Mouse (Mus musculus) heart, postnatal 14 days (tissue): Measurements from ENCODE around the gene Neurog1. TPM values are rescaled to one million over a fixed set of nuclear protein-coding genes. Genes with fewer than 3 reads are reported as not detected.

ENCODE experiments used
- DNase-seq, 2 experiments: peaks; one replicate each; pipeline ENCODE4 v3.0.0; 2021 to 2022
- intact Hi-C: fragments of 180-260 bp; cut with DNase I; formaldehyde crosslinking; loops from one replicate; pipeline ENCODE4 v1.15.1; 2025
- long read RNA-seq, 2 experiments: library from polyadenylated mRNA; stranded (forward); transcript quantifications; one replicate each; pipeline ENCODE4 v2.0.0; 2021
- total RNA-seq, 2 experiments: library from RNA; stranded (reverse); gene quantifications; 2 replicates each; pipeline ENCODE4 v1.2.3; 2021

The Neurog1 gene
- total RNA-seq, result not detected
- long read RNA-seq, experiment 1, result 0 reads
- long read RNA-seq, experiment 2, result 0 reads

DNA sequence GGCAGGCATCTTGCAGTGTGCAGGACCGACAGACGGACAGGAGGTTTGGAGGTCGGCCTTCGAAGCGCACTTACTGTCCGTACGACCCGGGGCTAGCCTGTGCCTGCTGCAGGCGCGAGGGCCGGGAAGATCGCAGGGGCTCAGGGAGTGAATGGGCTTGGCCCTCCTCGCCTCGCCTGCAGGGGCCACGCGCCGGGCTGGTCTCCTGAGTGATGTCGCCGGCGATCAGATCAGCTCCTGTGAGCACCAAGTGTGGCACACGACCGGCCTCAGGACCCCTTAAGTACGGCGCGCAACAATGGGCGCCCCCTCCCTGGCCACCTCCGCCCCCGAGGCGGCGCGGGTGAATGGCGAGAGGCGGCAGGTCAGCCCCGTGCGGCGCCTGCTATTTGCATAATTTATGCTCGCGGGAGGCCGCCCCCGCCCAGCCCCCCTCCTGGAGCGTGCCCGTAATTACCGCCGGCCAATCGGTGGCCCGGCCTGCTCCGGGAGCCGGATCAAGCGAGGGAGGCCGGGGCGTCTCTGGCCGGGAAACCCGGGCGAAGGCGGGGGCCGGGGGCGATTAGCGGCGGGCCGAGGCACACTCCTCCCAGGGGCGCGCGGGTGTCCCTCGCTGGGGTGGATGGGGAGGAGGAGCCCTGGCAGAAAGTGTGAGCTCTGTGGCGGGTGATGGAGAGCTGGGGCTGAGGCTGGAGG lies at the start of gene Neurog1:
Gene Neurog1 (minus strand): TSS at position 240 of the 696 bp plus-strand sequence.
- DNase-seq, result peak in 1 of 2 experiments; percentile 9
- intact Hi-C loops, result no loop called here

DNA sequence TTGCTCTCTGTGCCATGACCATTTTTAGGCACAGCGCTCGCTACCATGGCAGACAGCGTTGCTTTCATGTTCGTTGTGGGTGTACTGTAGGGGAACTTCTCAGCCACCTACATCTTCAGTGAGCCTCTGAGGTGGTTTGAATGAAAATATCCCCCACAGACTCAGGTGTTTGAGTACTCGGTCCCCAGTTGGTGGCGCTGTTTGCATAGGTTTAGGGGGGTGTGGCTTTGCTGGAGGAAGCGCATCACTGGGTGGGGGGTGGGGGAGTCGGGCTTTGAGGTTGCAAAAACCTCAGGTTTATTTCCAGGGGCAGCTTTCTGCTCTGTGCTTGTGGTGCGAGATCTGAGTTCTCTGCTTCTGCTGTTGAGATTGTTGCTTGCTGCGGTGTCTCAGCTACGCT lies 47.4 kb upstream of the Neurog1 start:
- intact Hi-C loops, result no loop called here
- DNase-seq, result no peak

DNA sequence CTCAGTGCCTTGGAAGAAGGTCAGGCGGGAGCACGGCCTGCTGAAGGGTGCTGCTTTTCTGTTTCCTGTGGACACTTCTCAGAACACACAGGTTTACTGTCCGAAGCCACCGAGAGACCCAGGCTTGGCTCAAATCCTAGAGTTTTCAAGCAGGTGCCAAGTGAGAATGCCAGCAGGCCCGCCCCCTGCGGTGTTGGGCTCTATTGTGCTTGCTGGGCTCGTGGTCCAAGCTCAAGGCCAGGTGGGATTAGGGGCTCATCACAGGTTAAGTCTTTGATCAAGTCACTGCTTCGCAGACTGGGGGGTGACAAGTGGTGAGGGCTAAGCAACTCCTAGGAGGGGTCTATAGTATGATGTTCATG lies 44.7 kb upstream of the Neurog1 start:
- DNase-seq, result no peak
- intact Hi-C loops, result no loop called here

DNA sequence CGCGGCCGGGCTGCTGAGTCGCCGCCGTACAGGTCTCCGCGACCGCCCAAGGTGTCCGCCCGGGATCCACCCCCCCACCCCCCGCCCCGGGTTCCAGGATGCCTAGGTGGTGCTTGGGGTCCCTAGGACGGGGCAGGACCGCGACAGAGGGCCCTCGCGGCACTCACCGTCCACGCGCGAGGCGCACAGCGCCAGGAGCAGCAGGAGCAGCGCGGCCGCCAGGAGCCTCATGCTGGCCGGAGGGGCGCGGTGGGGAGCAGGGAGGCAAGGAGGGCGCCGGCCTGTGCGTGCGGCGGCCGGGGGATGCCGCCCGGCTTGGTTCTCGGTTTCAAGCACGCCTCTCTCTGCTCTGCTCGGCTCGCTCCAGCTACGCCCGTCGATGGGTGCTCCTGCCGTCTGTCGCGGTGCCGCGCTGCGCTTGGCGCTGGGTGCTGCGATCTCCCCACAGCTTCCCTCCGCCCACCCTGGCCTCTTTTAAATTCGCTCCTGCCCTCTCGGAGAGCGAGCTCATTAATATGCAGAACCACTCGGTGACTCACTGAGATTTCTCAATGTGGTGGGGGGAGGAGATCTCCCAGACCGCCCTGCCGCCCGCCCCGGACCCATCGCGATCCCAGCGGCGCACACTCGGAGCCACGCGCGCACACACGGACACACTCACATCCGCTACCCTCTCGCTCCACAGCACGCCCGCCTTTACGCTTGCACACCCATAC lies 44.1 kb upstream of the Neurog1 start, which contains the start of gene Cxcl14:
Gene Cxcl14 (minus strand): TSS at position 609 of the 716 bp plus-strand sequence.
- intact Hi-C loops, result no loop called here
- peak; percentile 9 to 10 for DNase-seq

DNA sequence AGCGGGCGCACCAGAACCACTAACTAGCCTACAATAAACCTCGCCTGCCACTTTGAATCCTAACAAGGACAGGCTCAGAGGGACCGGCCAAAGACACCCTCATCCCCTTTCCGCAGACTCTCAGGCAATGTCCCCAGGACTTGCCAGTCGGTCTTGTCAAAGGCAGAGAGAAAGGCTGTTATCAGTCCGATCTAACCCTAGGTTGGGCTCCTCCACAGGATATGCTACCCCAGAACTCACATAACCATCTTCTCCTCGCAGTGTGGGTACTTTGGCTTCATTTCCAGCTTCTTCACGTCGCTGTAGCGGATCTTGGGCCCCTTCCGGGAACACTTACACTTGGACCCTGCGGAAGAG lies 43.6 kb upstream of the Neurog1 start:
- DNase-seq, result no peak
- intact Hi-C loops, result no loop called here

DNA sequence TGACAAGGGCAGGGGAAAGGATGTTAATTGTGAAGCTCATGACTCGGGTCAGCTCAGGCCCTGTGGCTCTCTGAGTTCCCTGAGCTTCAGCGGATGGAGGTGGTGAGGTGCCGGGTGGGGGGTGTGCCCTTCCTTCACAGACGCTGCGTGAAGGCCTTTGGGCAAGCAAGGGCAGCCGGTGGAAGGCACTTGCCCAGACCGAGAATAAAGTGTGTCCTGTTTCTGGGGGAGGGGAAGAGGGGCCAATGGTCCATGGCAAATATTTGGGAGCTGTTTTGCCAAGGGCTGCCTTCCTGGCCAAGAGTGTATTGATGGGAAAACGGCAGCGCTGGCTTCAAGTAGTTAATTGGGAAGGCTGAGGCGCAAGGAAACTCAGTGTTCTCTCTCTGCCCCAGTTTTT lies 42.9 kb upstream of the Neurog1 start:
- intact Hi-C loops, result no loop called here
- DNase-seq, result no peak

DNA sequence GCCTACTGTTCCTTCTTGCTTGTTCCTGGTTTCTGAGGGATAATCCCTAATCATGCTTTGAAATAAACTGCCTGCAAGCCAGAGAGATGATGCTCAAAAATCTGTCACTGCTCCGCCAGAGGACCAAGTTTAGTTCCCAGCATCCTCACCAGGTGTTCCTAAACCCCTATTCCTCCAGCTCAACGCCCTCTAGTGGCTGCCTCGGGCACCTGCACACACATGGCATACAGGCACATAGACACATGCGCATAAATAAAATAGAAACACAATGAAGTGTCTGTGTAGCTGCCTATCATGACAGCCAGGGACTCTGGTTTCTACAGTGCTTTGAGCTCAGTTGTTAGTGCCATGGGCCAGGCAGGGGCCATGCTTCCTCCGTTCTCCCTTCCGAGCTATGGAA lies 38.0 kb upstream of the Neurog1 start:
- no peak for DNase-seq
- intact Hi-C loops, result no loop called here

DNA sequence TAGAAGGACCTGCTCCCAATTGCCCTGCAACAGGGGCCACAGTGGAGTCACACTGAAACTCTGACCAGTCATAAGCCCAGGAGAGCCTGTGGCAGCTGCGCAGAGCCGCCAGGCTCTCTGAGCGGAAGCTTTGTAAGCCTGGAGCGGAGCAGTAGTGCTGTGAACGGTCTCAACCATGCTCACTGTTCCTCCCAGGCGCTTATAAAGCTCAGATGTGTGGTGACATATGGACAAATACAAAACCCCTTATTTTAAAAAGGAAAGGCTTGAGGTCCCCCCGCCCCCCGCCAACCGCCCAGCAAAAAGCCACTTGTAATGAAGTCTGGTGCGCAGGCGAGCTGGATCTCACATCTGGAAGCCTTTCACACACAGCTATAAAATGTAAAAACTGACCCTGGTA lies 37.3 kb upstream of the Neurog1 start:
- no peak for DNase-seq
- intact Hi-C loops, result no loop called here

DNA sequence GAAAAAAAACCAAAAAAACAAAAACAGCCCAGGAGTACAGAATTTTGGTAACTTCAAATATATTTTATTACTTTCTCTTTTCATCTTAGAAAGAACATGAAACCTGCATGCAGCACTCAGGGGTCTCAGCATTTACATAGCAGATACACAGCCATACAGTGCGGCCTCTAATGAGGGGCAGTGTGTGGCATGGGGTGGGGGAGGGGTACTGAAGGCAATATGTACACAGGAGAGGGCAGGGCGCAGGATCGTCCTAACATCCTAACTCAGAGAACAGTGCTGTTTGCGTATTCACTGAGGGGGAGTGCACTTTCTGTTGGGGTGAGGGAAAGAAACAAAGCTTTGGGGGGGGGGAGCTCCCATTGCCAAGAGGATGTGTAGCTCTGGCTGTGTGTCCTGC lies 36.6 kb upstream of the Neurog1 start:
- no peak for DNase-seq

DNA sequence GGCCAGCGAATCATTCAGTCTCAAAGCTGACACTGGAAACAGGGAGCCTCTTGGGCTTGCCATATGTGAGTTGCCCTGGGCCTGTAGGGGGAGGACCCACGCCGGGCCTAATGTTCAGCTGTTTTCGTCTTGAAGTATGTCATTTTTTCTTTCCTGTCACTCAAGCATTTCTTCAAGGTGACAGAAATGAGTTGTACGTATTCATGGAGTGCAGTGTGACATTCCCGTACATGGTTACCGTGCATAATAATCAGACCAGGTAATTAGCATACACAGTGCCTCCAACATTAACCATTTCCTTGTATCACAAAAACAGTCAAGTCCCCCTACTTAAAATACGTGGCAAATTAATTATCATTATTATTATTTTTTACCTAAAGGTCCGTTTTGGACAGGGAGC lies 35.1 kb upstream of the Neurog1 start:
- no peak for DNase-seq
- intact Hi-C loops, result no loop called here

More for the DNA sequence above, 36.6 kb upstream of the Neurog1 start:
- intact Hi-C loops, result no loop called here

DNA sequence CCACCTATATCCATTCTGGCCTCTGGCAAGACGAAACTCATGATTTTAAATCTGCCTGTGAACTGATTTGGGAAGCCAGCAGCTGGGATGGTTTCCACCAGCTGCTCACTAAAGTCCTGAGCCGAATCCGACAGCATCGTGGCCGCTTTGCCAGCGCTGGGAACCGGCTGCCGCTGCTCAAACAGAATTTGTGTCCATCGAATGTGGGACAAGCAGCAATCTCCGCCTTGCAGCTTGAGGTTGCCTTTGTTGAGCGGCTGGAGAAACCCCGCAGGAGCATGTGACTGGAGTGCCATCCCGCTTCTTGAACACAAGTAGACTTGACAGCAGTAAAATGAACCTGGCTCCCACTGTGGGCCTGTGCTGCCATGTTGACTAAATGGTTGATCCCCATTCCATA lies 31.4 kb upstream of the Neurog1 start:
- intact Hi-C loops, result no loop called here
- no peak for DNase-seq

DNA sequence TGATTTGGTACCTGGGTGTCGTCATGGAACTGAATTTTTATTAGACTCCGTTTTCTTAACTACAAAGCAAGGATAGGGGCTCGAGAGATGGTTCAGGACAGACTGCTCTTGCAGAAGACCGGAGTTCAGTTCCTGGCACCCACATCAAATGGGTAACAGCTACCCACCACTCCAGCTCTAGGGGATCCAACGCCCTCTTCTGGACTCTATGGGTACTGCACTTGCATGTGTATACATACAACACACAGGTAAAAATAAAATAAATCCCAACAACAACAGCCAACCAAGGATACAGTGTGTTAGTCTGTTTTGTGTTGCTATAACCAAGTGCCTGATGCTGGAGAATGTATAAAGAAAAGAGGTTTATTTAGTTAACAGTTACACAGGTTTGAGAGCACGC lies 28.4 kb upstream of the Neurog1 start:
- intact Hi-C loops, result no loop called here
- DNase-seq, result no peak

DNA sequence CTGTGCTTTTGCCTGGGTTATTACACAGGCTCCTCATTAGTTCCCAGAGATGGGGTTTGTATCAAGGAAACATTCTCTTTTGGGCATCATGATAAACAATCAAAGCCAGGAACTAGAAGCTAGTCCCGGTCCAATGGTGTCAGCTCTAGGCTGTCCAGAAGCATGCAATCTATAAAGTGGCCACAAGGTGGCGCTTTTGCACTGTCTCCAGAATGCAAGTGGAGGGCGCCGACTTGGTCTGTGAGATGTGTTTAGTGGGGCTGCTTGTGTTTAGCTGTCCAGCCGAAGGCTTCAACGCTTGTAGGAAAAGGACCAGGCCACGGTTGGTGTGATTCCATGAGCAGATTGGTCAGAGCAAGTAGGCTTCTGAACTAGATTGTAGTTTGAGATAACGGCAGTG lies 27.5 kb upstream of the Neurog1 start:
- intact Hi-C loops, result loop anchor here (1.0 kb wide), 2 partner anchors 143 to 150 kb away; no protein-coding TSS in a partner anchor
- DNase-seq, result peak; percentile 78 to 87

DNA sequence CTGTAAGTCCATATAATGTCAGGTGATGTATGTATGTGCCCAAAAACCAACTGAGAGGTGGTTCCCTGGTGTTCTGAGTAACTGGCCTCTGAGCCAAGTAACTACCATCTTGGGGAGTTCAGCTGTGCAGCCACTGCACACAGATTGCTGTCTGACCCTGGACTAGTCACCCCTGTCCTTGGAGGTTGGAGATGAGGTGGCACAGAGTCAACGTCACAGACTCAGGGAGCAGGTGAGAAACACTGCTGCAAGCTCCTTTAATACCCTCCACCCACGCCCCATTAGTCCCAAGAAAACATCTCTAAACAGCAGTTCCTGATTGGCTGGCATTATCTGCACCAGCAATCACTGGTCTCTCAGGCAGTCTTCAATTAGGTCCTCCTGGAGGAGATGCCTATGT lies 23.2 kb upstream of the Neurog1 start:
- DNase-seq, result no peak
- intact Hi-C loops, result no loop called here

DNA sequence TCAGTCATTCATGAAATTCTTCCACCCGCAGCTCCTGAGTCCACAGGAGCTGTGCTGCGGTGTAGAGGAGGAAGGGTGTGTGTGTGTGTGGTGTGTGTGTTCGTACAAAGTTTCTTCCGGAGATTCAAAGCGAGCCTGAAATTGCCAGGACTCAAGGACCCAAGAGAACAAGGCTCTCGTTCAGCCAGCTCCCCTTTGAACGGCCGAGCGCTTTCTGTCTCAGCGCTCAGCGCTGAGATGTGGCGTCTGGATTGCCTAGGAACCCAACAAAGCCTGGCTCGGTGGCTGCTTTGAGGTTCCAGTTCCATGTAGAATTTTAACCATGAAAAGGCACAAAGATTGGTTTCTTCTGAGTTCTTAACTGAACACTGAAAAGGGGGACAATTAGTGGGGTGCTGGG lies 18.2 kb upstream of the Neurog1 start:
- intact Hi-C loops, result no loop called here
- DNase-seq, result no peak

DNA sequence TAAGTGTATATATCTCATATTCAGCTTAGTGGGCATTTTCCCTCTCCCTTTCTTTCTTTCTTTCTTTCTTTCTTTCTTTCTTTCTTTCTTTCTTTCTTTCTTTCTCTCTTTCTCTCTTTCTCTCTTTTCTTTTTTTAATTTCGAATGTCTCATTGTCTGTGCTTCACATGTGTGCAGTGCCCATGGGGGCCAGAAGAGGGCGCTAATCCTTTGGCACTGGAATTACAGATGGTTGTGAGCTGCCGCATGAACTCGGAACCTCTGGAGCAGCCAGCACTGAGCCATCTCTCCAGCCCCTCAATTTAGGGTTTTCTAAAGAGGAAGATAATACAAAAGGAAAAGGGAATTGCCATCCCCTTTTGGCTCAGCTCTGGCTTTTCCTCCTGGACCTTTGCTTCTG lies 15.4 kb upstream of the Neurog1 start:
- intact Hi-C loops, result no loop called here
- DNase-seq, result no peak

DNA sequence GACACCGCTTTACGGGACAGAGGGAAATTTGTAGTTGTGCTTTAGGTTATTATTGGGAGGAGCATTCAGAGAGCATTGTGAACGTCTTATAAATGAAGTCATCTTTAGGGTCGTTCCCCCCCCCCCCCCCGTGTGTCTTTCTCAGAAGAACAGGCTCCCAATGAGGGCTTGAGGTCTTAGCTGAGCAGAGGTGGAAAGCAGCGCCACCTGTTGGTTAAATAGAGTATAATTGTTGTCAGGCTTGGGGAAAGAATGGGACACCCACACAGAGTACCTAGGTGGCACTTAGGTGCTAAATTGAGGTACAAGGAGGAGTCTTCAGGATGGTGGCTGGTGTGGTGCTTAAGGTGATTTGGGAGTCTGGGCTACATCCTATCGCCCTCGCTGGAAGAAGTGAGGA lies 14.5 kb upstream of the Neurog1 start:
- peak; percentile 8 to 37 for DNase-seq
- intact Hi-C loops, result loop anchor here (1.0 kb wide), 1 partner anchor 69 kb away; no protein-coding TSS in a partner anchor

DNA sequence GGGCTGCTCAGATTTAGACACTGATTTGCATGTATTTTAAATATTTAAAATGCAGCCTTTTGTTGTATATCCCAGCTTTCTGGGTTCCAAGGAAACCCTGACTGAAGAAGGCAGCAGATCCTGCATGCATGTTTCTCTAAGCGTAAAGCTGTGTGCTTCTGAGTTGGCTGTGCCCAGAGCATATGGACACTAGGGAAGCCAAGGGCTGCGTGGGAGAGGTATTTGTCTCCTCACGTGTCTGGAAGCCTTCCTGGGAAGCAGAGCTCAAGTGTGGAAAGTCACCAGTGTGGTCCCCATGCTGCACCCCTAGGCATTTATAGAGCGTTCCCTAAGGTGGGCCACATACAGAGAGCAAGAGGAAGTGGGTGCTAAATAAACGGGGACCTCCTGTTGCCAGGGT lies 13.7 kb upstream of the Neurog1 start:
- DNase-seq, result no peak
- intact Hi-C loops, result loop anchor here (1.0 kb wide), 1 partner anchor 68 kb away; no protein-coding TSS in a partner anchor

DNA sequence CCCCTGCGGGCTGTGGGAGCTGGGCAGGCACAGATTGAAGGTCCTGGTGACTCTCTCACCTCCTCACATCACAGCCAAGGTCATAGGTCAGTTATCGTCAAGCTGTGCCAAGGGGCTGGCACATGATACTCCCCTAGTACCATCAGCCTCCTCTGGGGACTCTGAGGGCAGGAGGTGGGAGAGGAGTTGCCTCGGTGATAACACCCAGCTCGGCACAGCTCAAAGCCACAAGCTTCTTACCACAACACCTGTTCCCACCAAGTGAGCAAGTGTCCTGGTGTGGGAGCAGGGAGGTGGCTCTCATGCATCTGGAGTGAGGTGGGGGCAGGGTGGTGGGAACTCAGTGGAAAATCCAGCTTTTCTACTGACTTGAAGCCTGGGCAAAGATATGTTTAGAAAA lies 10.3 kb upstream of the Neurog1 start:
- DNase-seq, result no peak
- intact Hi-C loops, result no loop called here

DNA sequence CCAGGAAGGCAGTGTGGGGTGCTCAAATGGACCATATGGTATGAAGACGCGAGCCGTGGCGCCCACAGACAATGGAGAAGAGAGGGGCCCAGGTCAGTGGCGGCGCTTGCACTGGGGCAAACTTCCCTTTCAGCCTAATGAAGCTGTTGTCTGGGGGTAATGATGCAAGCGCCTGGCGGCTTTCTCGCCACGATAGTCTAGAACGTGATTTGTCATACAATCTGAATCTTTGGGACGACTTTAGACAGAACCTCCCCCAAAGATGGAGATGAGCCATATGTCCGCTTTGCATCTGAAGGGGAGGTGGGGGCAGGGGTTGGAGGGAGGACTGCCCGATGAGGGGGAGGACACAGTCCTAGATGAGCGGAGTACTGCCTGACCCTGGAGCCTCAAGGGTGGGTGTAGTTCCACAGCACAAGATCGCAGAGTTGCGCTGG lies 8.4 kb upstream of the Neurog1 start:
- intact Hi-C loops, result no loop called here
- DNase-seq, result no peak

DNA sequence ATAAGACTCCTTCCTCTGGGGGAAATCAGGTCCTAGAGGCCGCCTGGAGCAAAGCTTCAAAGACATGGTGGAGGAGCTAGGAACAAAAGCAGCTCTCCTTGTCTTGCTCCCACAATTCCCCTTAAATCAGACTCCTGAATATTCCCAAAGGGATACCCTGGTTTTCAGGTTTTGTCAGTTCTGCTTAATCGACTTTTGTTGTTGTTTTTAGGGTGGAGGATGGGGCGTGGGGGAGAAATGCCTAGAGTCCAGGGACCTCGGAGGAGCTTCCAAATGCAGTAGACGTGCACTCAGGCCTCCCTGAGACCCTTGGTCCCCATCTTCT lies 7.9 kb upstream of the Neurog1 start:
- intact Hi-C loops, result no loop called here
- no peak for DNase-seq
